Mouse (Mus musculus) gastrocnemius, adult 8-10 months (tissue): ENCODE data around the gene Glb1l. TPM values are rescaled to one million over a fixed set of nuclear protein-coding genes. Genes with fewer than 3 reads are reported as not detected.
"Not testable (repeated sequence)": the region's sequence is repeated elsewhere in the genome, so short reads cannot be mapped to it uniquely, and the experiment has no call there.

Source experiments
- DNase-seq, 2 experiments: peaks; one replicate each; pipeline ENCODE4 v3.0.0; 2022; ENCODE audit warnings: low spot score in 2 of 2
- total RNA-seq, 4 experiments: library from RNA; stranded (reverse); gene quantifications; 2 replicates each; pipeline ENCODE4 v1.2.4; 2022

Glb1l gene
- 1 to 10 TPM in 2 of 4 experiments, under 1 TPM in 2; 0.73 to 2.3 (median 1.3) TPM for total RNA-seq

DNA sequence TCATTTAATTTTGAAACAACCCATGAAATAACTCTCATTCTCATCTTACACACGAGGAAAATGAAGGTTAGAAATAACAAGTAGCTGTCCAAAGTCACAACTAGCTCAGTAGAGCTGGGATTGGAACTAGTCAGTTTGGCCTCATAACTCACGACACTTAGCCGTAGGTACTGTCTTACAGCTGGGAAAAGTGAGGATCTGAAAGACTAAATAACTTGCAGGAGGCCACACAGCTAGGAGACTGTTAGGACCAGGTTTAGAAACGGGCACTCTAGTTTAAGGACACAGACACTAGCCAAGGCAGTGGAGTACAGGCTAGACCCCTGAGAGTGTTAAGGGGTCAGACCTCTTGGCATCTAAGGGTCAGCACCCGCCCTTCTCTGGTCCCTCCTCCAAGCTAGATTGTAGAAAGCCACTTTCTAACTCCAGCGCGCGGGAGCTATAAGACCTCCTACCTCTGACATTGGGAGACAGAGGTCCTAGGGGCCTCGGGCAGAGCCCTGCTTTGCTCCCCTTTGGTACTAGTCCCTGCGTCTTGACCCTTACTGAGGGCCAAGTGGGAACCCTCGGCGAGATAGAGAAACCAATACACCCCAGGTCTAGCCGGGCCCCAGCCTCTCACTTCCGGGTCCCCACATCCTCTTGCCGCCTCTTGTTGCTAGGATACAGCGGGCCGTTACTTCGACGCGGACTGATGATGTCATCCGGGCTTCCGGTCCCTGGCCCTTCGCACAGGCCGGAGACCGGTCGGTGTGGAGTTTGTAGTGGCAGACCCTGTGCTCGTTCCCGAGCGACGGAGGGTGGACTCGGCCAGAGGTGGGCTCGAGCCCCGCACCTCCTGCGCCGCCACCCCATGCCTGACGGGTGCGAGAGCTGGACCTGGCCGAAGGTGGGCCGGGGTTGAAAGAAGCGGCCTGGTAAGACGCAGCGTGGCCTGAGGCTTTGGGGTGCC lies at the start of gene Glb1l, which contains the start of gene Stk16:
Gene Glb1l (minus strand): TSS at position 678 of the 952 bp plus-strand sequence.
Gene Stk16 (plus strand): TSS at position 703 of the 952 bp plus-strand sequence.
- peak; percentile 89 to 91 for DNase-seq

DNA sequence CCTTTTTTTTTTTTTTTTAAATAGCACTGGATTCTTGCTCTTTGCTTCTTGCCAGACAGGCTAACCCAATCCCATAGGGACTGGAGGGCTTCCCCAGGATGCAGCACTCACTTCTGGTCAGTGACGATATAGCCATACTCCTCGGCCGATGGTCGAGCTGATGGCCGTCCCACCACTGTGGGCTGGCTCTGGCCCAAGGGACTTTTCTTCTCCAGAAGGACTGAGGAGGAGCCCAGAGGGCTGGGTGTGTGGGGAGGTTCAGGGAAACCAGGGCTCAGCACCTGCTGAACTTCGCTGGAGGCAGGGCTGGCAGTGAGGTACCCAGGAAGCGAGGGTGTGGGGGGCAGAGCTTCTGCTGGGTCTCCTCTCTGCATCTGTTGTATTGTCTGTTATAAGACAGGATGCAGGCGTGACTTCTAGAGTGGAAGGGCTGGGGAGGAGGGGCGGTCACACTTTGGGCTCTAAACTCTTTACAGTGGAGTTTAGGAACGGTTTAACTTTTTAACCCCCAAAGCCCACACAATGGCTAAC lies 45.0 kb upstream of the Glb1l start:
- no peak for DNase-seq

DNA sequence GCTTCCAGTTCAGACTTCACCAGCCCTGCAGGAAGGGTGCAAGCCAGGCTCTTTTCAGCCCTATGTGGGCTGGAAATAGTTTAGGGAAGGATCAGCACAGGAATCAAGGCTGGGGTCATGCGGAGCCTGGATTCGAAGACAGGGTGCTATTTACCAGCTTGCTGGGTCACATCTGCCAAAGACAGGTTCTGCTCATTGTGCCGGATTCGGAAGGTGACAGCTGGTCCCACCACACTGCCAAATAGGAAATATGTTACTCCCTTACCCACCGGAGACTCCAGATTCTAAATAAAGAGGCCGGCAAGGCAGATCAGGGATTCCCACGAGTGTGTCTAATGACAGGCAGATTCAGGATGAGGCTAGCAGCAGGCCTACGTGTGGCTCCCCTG lies 44.0 kb upstream of the Glb1l start:
- no peak for DNase-seq

DNA sequence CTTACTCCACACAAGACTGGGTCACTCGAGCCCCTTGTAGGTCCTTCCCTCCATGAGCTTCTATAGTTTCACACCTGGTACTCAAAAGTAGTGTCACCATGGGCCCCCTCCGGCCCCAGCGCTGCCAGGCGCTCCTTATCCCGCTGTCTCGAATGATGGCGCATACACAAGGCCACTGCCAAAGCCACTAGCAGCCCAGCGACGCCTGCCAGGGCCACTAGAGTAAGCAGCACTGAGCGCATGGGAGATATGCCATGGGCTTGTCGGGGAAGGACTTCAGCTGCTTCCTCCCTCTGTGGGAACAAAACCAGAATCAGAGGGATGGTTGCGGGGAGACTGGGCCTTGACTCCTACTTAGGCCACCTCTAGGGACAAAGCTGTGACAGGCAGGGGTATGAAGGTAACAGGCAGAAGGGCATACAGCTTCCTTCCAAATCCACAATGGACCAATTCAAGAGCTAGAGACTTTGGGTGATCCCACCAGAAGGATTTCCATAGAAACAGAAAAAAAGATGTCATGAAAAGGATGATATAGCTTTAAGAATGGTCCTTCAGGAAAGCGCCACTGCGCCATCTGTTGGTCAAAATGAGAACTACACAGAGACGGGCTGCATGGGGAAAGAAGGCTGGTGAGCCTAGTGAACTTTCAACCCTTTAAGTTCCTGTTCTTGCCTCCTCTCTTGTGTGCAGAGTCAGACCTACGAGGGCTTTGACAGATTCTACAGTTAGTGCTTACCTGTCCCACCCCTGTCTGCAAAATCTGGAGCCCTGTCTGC lies 43.4 kb upstream of the Glb1l start:
- DNase-seq = peak; percentile 62 to 65

GRCm38 (mm10) chr1:75253029-75253428 lies 42.4 kb upstream of the Glb1l start:
- no peak for DNase-seq

- no peak for DNase-seq
Observed at GRCm38 (mm10) chr1:75252308-75252707, 41.7 kb upstream of the Glb1l start.

DNA sequence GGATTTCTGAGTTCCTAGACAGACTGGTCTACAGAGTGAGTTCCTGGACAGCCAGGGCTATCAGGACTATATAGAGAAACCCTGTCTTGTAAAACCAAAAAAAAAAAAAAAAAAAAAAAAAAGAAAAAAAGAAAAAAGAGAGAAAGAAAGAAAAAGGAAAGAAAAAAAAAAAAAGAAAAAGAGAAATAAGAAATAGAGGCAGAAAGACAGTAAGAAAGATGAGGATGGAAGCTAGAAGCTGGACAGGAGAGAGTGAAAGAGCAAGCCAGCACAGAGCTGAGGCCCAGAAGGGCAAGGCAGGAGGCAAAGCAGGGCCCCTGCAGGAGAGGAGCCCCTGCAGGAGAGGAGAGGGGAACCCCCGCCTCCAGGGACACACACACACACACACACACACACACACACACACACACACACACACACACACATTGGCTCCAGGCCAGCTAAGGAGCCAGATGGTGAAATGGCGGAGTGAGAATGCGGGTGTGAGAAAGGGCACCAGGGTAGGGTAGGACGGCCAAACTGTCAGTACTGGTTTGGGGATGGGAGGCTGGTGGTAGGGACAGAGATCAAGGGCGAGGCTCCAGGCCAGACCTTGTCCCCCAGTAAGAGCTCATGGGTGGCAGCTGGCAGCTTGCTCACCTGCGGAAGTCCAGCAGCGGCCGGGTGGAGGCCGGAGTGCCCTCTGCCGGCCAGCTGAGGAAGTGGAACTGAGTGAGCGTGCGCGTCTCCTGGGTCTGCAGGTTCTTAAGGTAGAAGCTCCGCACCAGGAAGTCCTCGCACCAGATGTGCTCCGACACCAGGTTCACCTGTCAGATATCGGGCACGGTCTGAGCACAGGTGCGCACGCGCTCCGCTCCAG lies 40.7 kb upstream of the Glb1l start:
- peak; percentile 60 to 76 for DNase-seq

- DNase-seq = no peak
Observed at GRCm38 (mm10) chr1:75250498-75250897, 39.9 kb upstream of the Glb1l start.

DNA sequence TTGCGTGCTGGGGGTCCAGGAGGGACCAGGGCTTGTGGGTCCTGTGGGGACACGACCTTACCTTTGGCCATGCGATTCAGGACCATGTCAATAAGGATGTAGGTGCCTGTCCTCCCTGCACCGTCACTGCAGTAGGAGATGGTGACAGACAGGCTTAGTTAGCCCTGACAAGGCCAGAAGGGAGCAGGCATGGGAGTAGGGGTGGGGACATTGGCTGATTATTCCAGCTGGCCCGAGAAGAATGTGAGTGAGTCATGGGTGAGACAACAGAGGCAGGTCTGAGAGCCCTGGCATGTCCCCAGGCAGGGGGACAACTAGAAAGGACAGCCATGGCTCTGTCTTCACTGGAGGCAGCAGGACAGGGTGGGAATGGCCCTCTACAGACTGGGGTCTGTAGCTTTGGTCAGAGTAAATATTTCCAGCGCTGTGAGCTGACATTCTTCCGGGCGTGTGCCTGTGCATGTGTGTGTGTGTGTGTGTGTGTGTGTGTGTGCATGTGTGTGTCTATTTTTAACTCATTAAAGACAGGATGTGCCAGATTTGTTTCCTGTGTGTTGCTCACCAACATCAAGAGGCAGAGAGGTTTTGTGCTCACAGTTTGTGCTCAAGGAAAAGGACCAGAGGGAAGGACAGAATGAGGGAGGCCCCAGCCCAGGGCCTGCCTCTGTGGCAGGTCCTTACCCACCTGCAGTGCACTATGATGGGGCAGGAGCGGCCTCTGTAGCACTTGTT lies 37.6 kb upstream of the Glb1l start:
- DNase-seq = no peak

- DNase-seq = no peak
Observed at GRCm38 (mm10) chr1:75247071-75247930, 36.7 kb upstream of the Glb1l start.

- DNase-seq = no peak
Observed at GRCm38 (mm10) chr1:75244836-75245235, 34.2 kb upstream of the Glb1l start.

GRCm38 (mm10) chr1:75244175-75244826 lies 33.7 kb upstream of the Glb1l start:
- no peak for DNase-seq

GRCm38 (mm10) chr1:75243411-75243810 lies 32.8 kb upstream of the Glb1l start:
- DNase-seq = no peak

DNA sequence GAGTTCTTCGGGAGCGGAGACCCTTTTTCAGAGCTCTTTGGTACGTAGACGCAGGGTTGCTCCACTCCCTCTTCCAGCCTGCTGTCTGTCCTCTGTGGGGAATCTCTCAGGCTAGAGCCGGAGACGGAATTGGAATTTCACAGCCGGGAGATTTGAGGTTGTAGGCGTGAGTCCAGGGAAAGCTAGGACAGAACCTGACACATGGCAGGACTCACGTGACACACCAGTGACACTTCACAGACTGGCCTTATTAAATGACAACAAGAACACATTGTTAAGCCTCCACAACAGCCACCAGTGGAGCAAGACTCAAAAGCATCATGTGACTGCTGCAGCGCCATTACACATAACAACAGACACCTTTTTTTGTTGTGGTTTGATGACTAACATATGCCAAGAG lies 29.0 kb upstream of the Glb1l start:
- DNase-seq = no peak

- peak; percentile 81 to 88 for DNase-seq
Observed at GRCm38 (mm10) chr1:75236117-75237050, 25.8 kb upstream of the Glb1l start, which contains the start of gene Dnajb2. Gene Dnajb2, plus strand, starts transcription at chr1:75236406.

DNA sequence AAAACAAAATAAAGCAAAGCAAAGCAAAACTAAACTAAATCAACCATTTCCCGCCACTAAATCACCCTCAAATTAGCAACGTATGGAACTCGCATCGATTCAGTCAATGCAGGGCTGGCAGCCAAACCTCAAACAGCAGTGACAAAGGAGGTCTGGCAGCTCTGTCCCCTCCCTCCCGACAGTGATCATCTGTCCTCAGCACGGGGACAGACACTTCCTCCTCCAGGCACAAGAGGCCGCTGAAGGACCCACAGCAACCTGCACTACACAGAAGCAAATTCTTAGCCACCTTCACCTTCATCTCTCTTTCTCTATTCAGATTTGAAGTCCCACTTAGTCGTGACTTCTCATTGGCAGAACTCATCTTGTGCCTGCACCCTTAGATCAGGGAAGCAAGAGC lies 24.0 kb upstream of the Glb1l start:
- DNase-seq = no peak

DNA sequence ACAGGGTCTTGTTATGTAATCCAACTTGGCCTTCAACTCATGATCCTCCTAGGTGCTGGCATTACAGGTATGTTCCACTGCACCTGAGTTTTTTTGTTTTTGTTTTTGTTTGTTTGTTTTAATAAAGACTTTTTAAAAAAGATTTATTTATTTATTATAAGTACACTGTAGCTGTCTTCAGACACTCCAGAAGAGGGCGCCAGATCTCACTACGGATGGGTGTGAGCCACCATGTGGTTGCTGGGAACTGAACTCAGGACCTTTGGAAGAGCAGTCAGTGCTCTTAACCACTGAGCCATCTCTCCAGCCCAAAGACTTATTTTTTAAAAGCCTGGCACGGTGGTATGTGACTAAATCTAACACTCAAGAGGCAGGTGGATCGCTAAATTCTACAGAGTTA lies 21.9 kb upstream of the Glb1l start:
- DNase-seq = not testable (repeated sequence)
